Mouse (Mus musculus): Measurements from ENCODE around the gene Eml3. TPM values are rescaled to one million over a fixed set of nuclear protein-coding genes. Genes with fewer than 3 reads are reported as not detected.

Eml3 gene
- total RNA-seq, 1 experiment from 2014 or later, result 45.4 TPM

DNA sequence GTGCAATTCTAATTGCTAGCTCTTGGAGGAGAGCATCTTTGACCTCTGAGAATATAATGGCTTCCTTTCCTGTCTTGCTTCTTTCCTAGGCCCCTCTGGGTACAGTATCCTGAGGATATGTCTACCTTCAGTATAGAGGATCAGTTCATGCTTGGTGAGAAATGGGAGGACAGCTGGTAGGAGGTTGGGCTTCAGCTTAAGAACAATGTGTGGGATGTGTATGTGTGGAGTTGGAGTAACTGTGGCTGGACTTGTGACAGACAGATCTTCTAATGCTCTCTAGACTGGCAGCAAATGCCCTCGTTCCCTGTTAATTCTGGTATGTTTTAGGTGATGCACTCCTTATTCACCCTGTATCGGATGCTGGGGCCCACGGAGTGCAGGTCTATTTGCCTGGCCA is 15.1 kb upstream of the Eml3 start:
- no peak for DNase-seq

DNA sequence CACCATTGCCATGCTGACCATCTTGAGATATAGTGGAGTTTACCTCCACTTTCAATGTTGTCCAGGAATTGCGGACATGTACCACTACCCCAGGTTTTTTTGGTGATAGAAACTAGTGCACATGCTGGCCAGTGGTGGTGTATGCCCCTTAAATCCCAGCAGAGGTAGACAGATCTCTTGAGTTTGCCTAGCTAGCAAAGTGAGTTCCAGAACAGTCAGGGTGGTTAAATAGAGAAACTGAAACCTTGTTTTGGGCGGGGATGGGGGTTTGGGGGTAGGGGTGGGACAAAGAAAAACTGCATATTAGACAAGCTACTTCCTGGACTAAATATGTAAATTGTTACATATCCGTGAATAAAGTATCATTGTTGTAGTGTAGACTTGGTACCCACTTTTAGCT is 10.4 kb upstream of the Eml3 start:
- no peak for DNase-seq

DNA sequence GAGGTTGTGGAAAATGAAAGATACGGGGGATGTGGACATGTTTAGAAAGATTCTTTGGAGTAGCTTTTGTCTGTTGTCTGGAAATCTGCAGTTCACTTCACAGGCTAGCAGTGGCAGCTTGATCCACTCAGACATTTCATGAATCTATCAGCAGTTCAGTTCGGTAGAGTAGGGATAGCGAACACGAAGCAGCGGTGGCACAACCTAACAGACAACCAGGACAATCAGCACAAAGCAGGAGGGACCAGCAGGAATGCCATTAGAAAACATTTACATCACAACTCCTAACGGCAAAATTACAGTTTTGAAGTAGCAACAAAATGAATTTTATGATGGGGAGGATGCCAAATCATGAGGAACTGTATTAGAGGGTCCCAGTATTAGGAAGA is 9.7 kb upstream of the Eml3 start:
- no peak for DNase-seq

- peak; percentile 97 for DNase-seq
Measured at GRCm38 (mm10) chr19:8920073-8920736, 9.1 kb upstream of the Eml3 start, which contains the start of gene B3gat3. B3gat3 (plus strand) TSS chr19:8920374.

GRCm38 (mm10) chr19:8920836-8921291 is 8.5 kb upstream of the Eml3 start:
- DNase-seq, result no peak

- no peak for DNase-seq
Measured at GRCm38 (mm10) chr19:8921741-8922140, 7.6 kb upstream of the Eml3 start.

GRCm38 (mm10) chr19:8926766-8927165 is 2.6 kb upstream of the Eml3 start:
- no peak for DNase-seq

GRCm38 (mm10) chr19:8927891-8928525 is 1.3 kb upstream of the Eml3 start:
- DNase-seq, result no peak

- peak; percentile 53 for DNase-seq
Measured at GRCm38 (mm10) chr19:8928689-8929223, 596 bp upstream of the Eml3 start.

DNA sequence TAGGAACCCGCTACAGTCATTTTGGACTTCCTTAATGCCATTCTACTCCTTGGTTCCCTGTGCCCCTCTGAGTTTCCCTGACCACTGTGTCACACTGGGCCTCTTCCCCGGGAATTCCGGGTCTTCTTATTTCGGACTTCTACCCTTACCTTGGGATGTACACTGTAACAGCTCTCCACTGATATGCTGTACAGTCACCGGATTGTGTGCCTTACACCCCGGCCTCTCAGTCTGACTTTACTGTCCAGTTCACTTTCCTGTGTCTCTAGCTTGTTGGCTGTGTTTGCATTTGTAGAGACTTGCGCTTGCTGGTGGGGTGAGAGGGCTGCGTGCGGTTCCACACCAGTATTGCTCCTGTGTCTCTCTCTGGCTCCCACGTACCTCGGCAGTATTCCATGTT is 765 bp downstream of the Eml3 start:
- DNase-seq, result peak; percentile 30

- DNase-seq, result no peak
Measured at GRCm38 (mm10) chr19:8930771-8931170, 1.4 kb downstream of the Eml3 start.

DNA sequence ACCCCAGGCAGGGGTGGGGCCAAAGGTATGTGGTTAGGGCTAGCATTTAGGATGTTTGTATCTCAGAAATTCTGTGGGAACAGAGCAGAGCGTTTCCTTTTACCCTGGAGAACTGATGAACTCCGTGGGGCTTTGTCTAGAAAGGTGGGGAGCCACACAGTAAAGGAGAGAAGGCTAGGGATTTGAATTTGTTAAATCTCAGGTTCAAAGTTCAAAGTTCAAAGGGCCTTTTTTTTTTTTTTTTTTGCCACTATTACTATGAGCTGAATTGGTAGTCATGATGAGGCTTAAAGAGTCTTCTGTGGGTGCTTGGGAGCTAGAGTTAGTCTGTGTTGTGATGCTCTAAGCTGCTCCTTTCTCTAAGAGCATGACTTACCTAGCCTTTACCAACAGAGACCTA is 7.4 kb downstream of the Eml3 start:
- DNase-seq, result no peak

DNA sequence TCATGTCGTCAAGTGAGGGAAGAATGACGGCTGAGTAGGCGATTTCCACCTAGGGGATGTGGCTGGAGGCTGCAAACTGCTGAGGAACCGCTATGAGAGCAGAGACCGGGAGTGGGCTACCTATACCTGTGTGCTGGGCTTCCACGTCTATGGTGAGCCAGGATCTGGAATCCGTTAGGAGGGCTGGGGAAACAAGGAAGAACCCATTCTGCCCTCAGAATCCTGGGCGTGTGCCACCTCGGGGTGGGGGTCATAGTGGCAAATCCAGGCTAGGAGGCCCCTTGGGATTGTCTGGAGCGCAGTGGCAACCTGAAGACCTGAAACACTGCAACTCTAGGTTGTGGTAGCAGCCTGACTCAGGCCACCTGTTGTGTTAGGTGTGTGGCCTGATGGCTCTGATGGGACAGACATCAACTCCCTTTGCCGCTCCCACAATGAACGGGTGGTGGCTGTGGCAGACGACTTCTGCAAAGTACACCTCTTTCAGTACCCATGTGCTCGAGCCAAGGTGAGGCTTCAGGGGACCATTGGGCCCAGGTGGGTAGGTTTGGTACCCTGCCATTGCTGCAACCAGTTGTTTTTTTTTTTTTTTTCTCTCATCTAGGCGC is 11.3 kb downstream of the Eml3 start:
- DNase-seq, result no peak

- no peak for DNase-seq
Measured at GRCm38 (mm10) chr19:8941136-8941514, 11.8 kb downstream of the Eml3 start.

GRCm38 (mm10) chr19:8941515-8942217 is 12.3 kb downstream of the Eml3 start, which contains the start of gene Mta2:
Mta2 (plus strand) TSS chr19:8941875.
- DNase-seq, result peak; percentile 99

- peak; percentile 76 for DNase-seq
Measured at GRCm38 (mm10) chr19:8942276-8942964, 13.1 kb downstream of the Eml3 start.

DNA sequence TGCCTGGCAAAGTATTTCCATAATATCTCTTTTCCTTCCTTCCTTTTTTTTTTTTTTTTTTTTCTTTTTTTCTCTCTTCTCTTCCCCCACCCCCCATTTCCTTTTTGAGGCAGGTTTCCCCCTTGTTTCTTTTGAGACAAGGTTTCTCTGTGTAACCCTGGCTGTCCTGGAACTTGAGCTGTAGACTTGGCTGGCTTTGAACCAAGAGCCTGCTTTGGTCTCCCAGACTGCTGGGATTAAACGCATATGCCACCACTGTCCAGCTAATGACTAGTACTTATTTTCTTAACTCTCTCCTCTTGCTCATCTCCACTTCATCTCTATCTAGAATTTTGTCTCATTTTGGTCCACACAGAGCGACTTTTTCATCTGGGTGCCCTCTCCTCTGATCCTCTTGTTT is 13.7 kb downstream of the Eml3 start:
- peak; percentile 4 for DNase-seq

DNA sequence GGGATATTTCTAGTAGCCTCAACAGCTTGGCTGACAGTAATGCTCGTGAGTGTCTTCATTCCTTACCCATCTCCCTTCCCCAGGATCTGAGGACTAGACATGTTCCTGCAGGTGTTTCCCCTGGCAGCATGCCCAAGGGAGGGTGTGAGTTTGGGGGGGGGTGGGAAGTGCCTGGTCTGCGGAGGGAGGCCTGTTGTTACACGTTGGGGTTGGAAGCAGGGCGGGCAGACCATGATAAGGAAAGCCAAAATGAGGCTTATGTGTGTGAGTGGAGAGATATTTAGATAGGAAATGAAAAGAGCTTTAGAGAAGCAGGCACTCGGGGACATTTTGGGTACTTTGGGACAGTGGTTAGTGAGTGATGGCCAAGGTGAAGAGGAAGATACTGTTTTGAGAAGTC is 14.7 kb downstream of the Eml3 start:
- peak; percentile 44 for DNase-seq

DNA sequence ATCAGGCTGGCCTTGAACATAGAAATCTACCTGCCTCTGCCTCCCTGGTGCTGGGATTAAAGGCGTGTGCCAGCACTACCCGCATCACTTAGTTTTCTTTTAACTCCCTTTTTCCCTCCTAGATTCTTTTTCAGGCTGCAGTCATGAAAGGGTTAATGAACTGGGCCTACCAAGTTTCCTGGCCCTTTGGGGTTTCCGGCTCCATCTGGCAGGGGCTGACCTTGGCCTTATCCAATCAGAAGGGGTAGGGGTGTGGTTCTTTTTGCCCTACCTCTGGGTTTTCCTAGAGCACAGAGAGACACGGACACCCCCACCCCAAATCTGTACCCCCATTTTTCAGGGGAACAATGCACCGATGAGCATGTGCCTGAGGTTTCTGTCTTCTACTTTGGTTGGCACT is 15.4 kb downstream of the Eml3 start:
- peak; percentile 93 for DNase-seq

DNA sequence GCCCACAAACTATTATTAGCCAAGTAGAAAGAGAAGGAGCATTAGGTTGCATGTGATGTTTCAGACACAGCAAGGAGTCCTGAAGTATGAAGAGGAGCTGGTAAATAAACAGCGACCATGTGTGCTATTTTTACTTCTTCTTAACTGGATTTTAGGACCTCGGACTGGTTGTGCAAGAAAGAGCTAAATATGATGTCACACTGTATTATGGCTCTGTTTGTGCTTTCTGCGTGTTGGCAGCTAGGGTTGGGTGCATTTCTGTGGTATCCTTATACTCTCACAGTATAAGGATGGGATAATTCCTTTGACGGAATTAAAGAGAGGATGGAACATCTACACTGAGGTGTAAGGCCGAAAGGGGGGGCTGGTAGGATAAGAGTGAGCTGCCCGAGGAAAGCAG is 15.9 kb downstream of the Eml3 start:
- no peak for DNase-seq

GRCm38 (mm10) chr19:8946929-8947328 is 17.6 kb downstream of the Eml3 start:
- no peak for DNase-seq

- no peak for DNase-seq
Measured at GRCm38 (mm10) chr19:8950190-8950589, 20.8 kb downstream of the Eml3 start.
